In genomic region chr11:21238279-21239020, GRCm38 (mm10) we compare ENCODE assay signal across 8 mouse cellular contexts. TPM values are rescaled to one million over a fixed set of nuclear protein-coding genes. Genes with fewer than 3 reads are reported as not detected.
A peak's percentile ranks its signal among the peaks of the same experiment; 100 is the strongest.
DNase-seq lines count a peak whose midpoint lies in the region; ATAC-seq and TF ChIP-seq lines count a peak whose summit lies in the region.

No protein-coding gene starts in this region.

- H3K36me3 ChIP-seq in forebrain, embryonic 13.5 days (ENCODE audit: poor library complexity, severe bottlenecking): no peaks in the 10 kb centered on the region
- no peaks in the 10 kb centered on the region for H3K36me3 ChIP-seq in hindbrain, embryonic 16.5 days (ENCODE audit: control insufficient read depth, insufficient read depth, low read length)
- no peaks in the 10 kb centered on the region for H3K36me3 ChIP-seq in liver, embryonic 16.5 days (ENCODE audit: control insufficient read depth, insufficient read depth)
- no peaks in the 10 kb centered on the region for H3K36me3 ChIP-seq in neural tube, embryonic 15.5 days

- peak overlapping the region; percentile 89 for H3K4me3 ChIP-seq in bone marrow macrophage, adult 2 months (ENCODE audit: insufficient read depth, low read length)
- H3K4me3 ChIP-seq in forebrain, embryonic 13.5 days: peak overlapping the region; percentile 91
- H3K4me3 ChIP-seq in hindbrain, embryonic 16.5 days (ENCODE audit: low read length): peak overlapping the region; percentile 94
- H3K4me3 ChIP-seq in liver, embryonic 16.5 days (ENCODE audit: low read depth, low read length): peak overlapping the region; percentile 94
- H3K4me3 ChIP-seq in neural tube, embryonic 15.5 days (replicated peaks): peak overlapping the region; percentile 90

- H3K4me1 ChIP-seq in bone marrow macrophage, adult 2 months (ENCODE audit: control insufficient read depth, insufficient read depth, low read length): peaks cover 11% of the 10 kb centered on the region
- H3K4me1 ChIP-seq in forebrain, embryonic 13.5 days: peaks cover 17% of the 10 kb centered on the region
- H3K4me1 ChIP-seq in hindbrain, embryonic 16.5 days (ENCODE audit: control insufficient read depth, insufficient read depth, low read depth, low read length): peaks cover 14% of the 10 kb centered on the region
- peaks cover 7% of the 10 kb centered on the region for H3K4me1 ChIP-seq in liver, embryonic 16.5 days (ENCODE audit: control insufficient read depth, low read depth, low read length)
- H3K4me1 ChIP-seq in neural tube, embryonic 15.5 days: peaks cover 24% of the 10 kb centered on the region

- TF ChIP-seq CTCF in bone marrow macrophage, adult 2 months (IDR thresholded peaks at IDR 0.05; ENCODE audit: low read depth, low read length): no peak

- WGBS in forebrain, embryonic 13.5 days: 1% methylated on average over 22 of the region's 65 CpGs
- WGBS in hindbrain, embryonic 16.5 days: 2% methylated on average over 30 of the region's 65 CpGs
- WGBS in liver, embryonic 16.5 days (ENCODE audit: insufficient replicate concordance): under 1% methylated on average over 58 of the region's 65 CpGs
- 3% methylated on average over 23 of the region's 65 CpGs for WGBS in neural tube, embryonic 15.5 days

- peak; percentile 21 to 53 for DNase-seq in layer of hippocampus, postnatal 25 days (ENCODE audit: extremely low spot score in 1 of 2, low spot score in 1 of 2)
- DNase-seq in layer of hippocampus, adult 18-20 months (ENCODE audit: low spot score in 2 of 2): no peak
- peak; percentile 72 for DNase-seq in thymus, postnatal 4 days

- H3K27ac ChIP-seq in bone marrow macrophage, adult 2 months (ENCODE audit: insufficient read depth, low read depth, low read length): peak overlapping the region; percentile 78
- peak overlapping the region; percentile 97 for H3K27ac ChIP-seq in forebrain, embryonic 13.5 days
- peak overlapping the region; percentile 97 for H3K27ac ChIP-seq in hindbrain, embryonic 16.5 days (ENCODE audit: low read depth, low read length)
- peak overlapping the region; percentile 89 for H3K27ac ChIP-seq in liver, embryonic 16.5 days (ENCODE audit: low read length)
- H3K27ac ChIP-seq in neural tube, embryonic 15.5 days (replicated peaks): peak overlapping the region; percentile 95

- peak; percentile 94 for ATAC-seq in forebrain, embryonic 13.5 days
- ATAC-seq in hindbrain, embryonic 16.5 days: peak; percentile 93
- ATAC-seq in liver, embryonic 16.5 days (ENCODE audit: low read depth): peak; percentile 71
- ATAC-seq in neural tube, embryonic 15.5 days (ENCODE audit: low FRiP score): peak; percentile 95

- no peaks in the 10 kb centered on the region for H3K9me3 ChIP-seq in forebrain, embryonic 13.5 days (replicated peaks)
- no peaks in the 10 kb centered on the region for H3K9me3 ChIP-seq in hindbrain, embryonic 16.5 days (ENCODE audit: control insufficient read depth, low read length)
- H3K9me3 ChIP-seq in liver, embryonic 16.5 days (replicated peaks; ENCODE audit: control insufficient read depth, low read length): no peaks in the 10 kb centered on the region
- H3K9me3 ChIP-seq in neural tube, embryonic 15.5 days (replicated peaks): no peaks in the 10 kb centered on the region

- TF ChIP-seq POLR2A in bone marrow macrophage, adult 2 months (IDR thresholded peaks at IDR 0.05; ENCODE audit: borderline replicate concordance, low read depth, low read length): no peak

- H3K9ac ChIP-seq in forebrain, embryonic 13.5 days: peak overlapping the region; percentile 99
- H3K9ac ChIP-seq in hindbrain, embryonic 16.5 days (ENCODE audit: low read depth, low read length): peak overlapping the region; percentile 97
- peak overlapping the region; percentile 96 for H3K9ac ChIP-seq in liver, embryonic 16.5 days (ENCODE audit: low read depth, low read length)
- peak overlapping the region; percentile 98 for H3K9ac ChIP-seq in neural tube, embryonic 15.5 days (replicated peaks)

- H3K4me2 ChIP-seq in forebrain, embryonic 13.5 days: peak overlapping the region; percentile 66
- H3K4me2 ChIP-seq in hindbrain, embryonic 16.5 days (ENCODE audit: low read length): peak overlapping the region; percentile 59
- peak overlapping the region; percentile 87 for H3K4me2 ChIP-seq in liver, embryonic 16.5 days (ENCODE audit: low read depth, low read length)
- peak overlapping the region; percentile 70 for H3K4me2 ChIP-seq in neural tube, embryonic 15.5 days

- no peaks in the 10 kb centered on the region for H3K27me3 ChIP-seq in forebrain, embryonic 13.5 days
- no peaks in the 10 kb centered on the region for H3K27me3 ChIP-seq in hindbrain, embryonic 16.5 days (replicated peaks; ENCODE audit: control insufficient read depth, insufficient read depth, low read length)
- H3K27me3 ChIP-seq in liver, embryonic 16.5 days (ENCODE audit: control insufficient read depth, insufficient read depth, low read depth, low read length): no peaks in the 10 kb centered on the region
- H3K27me3 ChIP-seq in neural tube, embryonic 15.5 days (replicated peaks): no peaks in the 10 kb centered on the region

RNA-seq across cellular contexts. Expression of gene Vps54, which starts 0.6 kb away (rescaled TPM):
- total RNA-seq in layer of hippocampus, postnatal 25 days (2021): 10 to 100 TPM; 23.4 to 30.7 TPM
- total RNA-seq in layer of hippocampus, adult 18-20 months (2021): 10 to 100 TPM; 24.4 to 27.3 TPM
- polyA plus RNA-seq in bone marrow macrophage, adult 2 months (2012; ENCODE audit: insufficient read depth, insufficient read length, missing spikeins): 32.8 and 33.2 TPM in 2 replicates
- polyA plus RNA-seq in forebrain, embryonic 13.5 days (2015; fragmentation: Nextera tagmentation; extraction: Ambion mirVana): 9.4 and 10.1 TPM in 2 replicates
- 7.4 and 8.7 TPM in 2 replicates for polyA plus RNA-seq in hindbrain, embryonic 16.5 days (2015; fragmentation: Nextera tagmentation; extraction: Ambion mirVana)
- polyA plus RNA-seq in liver, embryonic 16.5 days (2015; fragmentation: Nextera tagmentation; extraction: Ambion mirVana): 2.9 and 3.0 TPM in 2 replicates
- polyA plus RNA-seq in neural tube, embryonic 15.5 days (2015; fragmentation: Nextera tagmentation; extraction: Ambion mirVana): 10.3 and 10.4 TPM in 2 replicates

Comparison
In these comparisons a context has a peak if more than half of its experiments do, and no peak if none do; other contexts are left out.
1. DNase-seq: peak in layer of hippocampus, postnatal 25 days (2 of 2) and thymus, postnatal 4 days (single experiment); none in layer of hippocampus, adult 18-20 months (0 of 2).
2. Peak in every context shown above with its lines, with median percentiles within 50 percentile points of each other: H3K27ac ChIP-seq, H3K4me3 ChIP-seq, ATAC-seq, H3K4me2 ChIP-seq and H3K9ac ChIP-seq.